Mouse (Mus musculus): ENCODE measurements around the gene Sesn2. TPM values are rescaled to one million over a fixed set of nuclear protein-coding genes. Genes with fewer than 3 reads are reported as not detected.

Gene Sesn2
- polyA plus RNA-seq, 1 experiment from 2014 or later, result 9.4 TPM

GRCm38 (mm10) chr4:132524808-132525207 lies 14.5 kb upstream of the Sesn2 start:
- Histone ChIP-seq H3K27ac (ENCODE audit: low read depth, low read length) (no peak overlapping the region), H3K9ac (ENCODE audit: low read length) (no peak overlapping the region), H3K9me3 (ENCODE audit: control insufficient read depth, low read length) (no peaks in the 10 kb centered on the region), H3K36me3 (ENCODE audit: control insufficient read depth, insufficient read depth, low read length) (no peaks in the 10 kb centered on the region; the same call in 1 of the 2 replicates), H3K4me3 (ENCODE audit: low read depth, low read length) (no peak overlapping the region), H3K27me3 (ENCODE audit: control insufficient read depth, insufficient read depth, low read length) (no peaks in the 10 kb centered on the region), H3K4me2 (ENCODE audit: low read depth, low read length, severe bottlenecking) (no peak overlapping the region), H3K4me1 (replicated peaks; ENCODE audit: control insufficient read depth, insufficient read depth, low read length) (0 out of 2 replicates have a peak, but pooled peaks cover 5% of the 10 kb centered on the region)
- ATAC-seq (replicated peaks; ENCODE audit: low FRiP score) (no peak), DNase-seq (ENCODE audit: low spot score) (no peak)
- WGBS, result 44% methylated on average over 6 of the region's 6 CpGs

DNA sequence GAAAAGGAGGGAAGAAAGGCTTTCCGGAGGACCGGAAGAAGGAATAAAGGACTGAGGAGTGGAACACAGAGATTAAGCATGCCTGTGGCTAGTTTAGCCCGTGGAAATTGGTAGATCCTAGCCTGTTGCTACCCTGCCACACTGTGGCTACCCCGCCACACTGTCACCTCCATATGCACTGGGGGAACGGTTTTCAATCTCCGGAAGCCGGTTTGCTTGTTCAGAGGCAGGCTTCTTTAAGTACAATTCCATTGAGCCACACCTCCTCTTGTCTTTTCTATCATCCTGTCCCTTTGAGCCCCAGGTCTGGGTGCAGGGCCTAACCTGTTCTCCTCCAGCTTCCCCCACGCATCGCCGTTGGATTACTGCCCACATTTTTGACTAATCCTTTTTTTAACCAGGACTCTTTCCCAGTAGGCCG lies 14.0 kb upstream of the Sesn2 start:
- H3K4me2 ChIP-seq (ENCODE audit: low read depth, low read length, severe bottlenecking), result no peak overlapping the region
- no peak overlapping the region for H3K9ac ChIP-seq (ENCODE audit: low read length)
- WGBS, result 12% methylated on average over 11 of the region's 11 CpGs
- H3K4me1 ChIP-seq (replicated peaks; ENCODE audit: control insufficient read depth, insufficient read depth, low read length), result 0 out of 2 replicates have a peak, but pooled peaks cover 5% of the 10 kb centered on the region
- DNase-seq (ENCODE audit: low spot score) (no peak), ATAC-seq (replicated peaks; ENCODE audit: low FRiP score) (no peak)
- no peak overlapping the region for H3K4me3 ChIP-seq (ENCODE audit: low read depth, low read length)
- H3K9me3 ChIP-seq (ENCODE audit: control insufficient read depth, low read length), result no peaks in the 10 kb centered on the region
- H3K27me3 ChIP-seq (ENCODE audit: control insufficient read depth, insufficient read depth, low read length), result no peaks in the 10 kb centered on the region
- no peaks in the 10 kb centered on the region for H3K36me3 ChIP-seq (ENCODE audit: control insufficient read depth, insufficient read depth, low read length)
- no peak overlapping the region for H3K27ac ChIP-seq (ENCODE audit: low read depth, low read length)

DNA sequence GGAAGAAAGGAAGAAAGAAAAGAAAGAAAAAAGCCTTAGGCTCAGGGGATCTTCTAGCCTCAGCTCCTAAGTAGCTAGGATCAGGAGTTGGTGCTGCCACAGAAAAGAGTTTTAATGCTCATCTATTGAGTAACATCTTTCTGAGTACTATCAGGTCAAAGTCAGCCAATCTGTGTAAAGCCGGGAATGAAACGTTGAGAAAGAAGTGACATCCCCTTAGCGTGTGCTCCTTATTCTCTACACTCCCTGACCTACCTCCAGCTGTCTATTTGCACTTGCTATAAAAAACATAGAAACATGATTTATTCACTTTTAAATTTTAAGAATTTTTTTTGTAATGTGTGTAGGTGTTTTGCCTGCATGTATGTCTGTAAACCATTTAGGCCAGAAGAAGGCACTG lies 8.9 kb upstream of the Sesn2 start:
- Histone ChIP-seq H3K27me3 (ENCODE audit: control insufficient read depth, insufficient read depth, low read length) (no peaks in the 10 kb centered on the region), H3K4me1 (replicated peaks; ENCODE audit: control insufficient read depth, insufficient read depth, low read length) (0 out of 2 replicates have a peak, but pooled peaks cover 2% of the 10 kb centered on the region), H3K4me3 (ENCODE audit: low read depth, low read length) (no peak overlapping the region), H3K27ac (ENCODE audit: low read depth, low read length) (no peak overlapping the region), H3K9ac (ENCODE audit: low read length) (no peak overlapping the region), H3K4me2 (ENCODE audit: low read depth, low read length, severe bottlenecking) (no peak overlapping the region), H3K9me3 (ENCODE audit: control insufficient read depth, low read length) (no peaks in the 10 kb centered on the region), H3K36me3 (ENCODE audit: control insufficient read depth, insufficient read depth, low read length) (no peaks in the 10 kb centered on the region)
- no peak for DNase-seq (ENCODE audit: low spot score)
- no peak for ATAC-seq (replicated peaks; ENCODE audit: low FRiP score)
- WGBS, result 93% methylated on average over 3 of the region's 3 CpGs

DNA sequence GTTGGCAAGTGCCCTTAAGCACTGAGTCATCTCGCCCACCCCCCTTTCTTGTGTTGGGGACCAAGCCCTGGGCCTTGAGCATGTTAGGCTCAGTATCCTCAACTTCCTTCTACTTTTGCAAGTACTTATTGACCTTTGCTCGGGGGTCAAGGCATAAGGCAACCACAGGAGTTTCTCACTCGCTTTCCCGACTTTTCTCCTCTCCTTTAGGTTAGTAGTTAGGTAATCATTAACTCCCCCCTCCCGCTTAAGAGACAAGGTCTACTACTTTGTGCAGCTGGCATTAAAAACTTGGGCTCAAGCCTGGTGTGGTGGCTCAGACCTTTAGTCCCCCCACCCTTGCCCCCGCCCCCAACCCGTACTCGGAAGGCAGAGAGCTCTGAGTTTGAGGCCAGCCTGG lies 7.8 kb upstream of the Sesn2 start:
- Histone ChIP-seq H3K9ac (ENCODE audit: low read length) (no peak overlapping the region), H3K4me1 (replicated peaks; ENCODE audit: control insufficient read depth, insufficient read depth, low read length) (0 out of 2 replicates have a peak, but pooled peaks cover 2% of the 10 kb centered on the region), H3K27me3 (ENCODE audit: control insufficient read depth, insufficient read depth, low read length) (no peaks in the 10 kb centered on the region), H3K9me3 (ENCODE audit: control insufficient read depth, low read length) (no peaks in the 10 kb centered on the region), H3K36me3 (ENCODE audit: control insufficient read depth, insufficient read depth, low read length) (no peaks in the 10 kb centered on the region), H3K4me3 (ENCODE audit: low read depth, low read length) (no peak overlapping the region), H3K4me2 (ENCODE audit: low read depth, low read length, severe bottlenecking) (no peak overlapping the region), H3K27ac (ENCODE audit: low read depth, low read length) (no peak overlapping the region)
- ATAC-seq (replicated peaks; ENCODE audit: low FRiP score), result no peak
- no peak for DNase-seq (ENCODE audit: low spot score)
- WGBS, result 88% methylated on average over 8 of the region's 8 CpGs

GRCm38 (mm10) chr4:132515369-132516155 lies 5.3 kb upstream of the Sesn2 start:
- Histone ChIP-seq H3K27me3 (ENCODE audit: control insufficient read depth, insufficient read depth, low read length) (no peaks in the 10 kb centered on the region), H3K36me3 (ENCODE audit: control insufficient read depth, insufficient read depth, low read length) (no peaks in the 10 kb centered on the region), H3K9me3 (ENCODE audit: control insufficient read depth, low read length) (no peaks in the 10 kb centered on the region), H3K27ac (ENCODE audit: low read depth, low read length) (peak overlapping the region; percentile 57; the same call in 1 of the 2 replicates), H3K4me1 (replicated peaks; ENCODE audit: control insufficient read depth, insufficient read depth, low read length) (0 out of 2 replicates have a peak, but pooled peaks cover 2% of the 10 kb centered on the region), H3K9ac (ENCODE audit: low read length) (peak overlapping the region; percentile 37; the same call in 1 of the 2 replicates), H3K4me3 (ENCODE audit: low read depth, low read length) (peak overlapping the region; percentile 41), H3K4me2 (ENCODE audit: low read depth, low read length, severe bottlenecking) (peak overlapping the region; percentile 85)
- 21% methylated on average over 22 of the region's 22 CpGs for WGBS
- DNase-seq (ENCODE audit: low spot score), result peak; percentile 89
- peak; percentile 95 for ATAC-seq (replicated peaks; ENCODE audit: low FRiP score)

GRCm38 (mm10) chr4:132514555-132515135 lies 4.3 kb upstream of the Sesn2 start:
- DNase-seq (ENCODE audit: low spot score), result peak; percentile 92
- Histone ChIP-seq H3K27ac (ENCODE audit: low read depth, low read length) (no peak overlapping the region), H3K9ac (ENCODE audit: low read length) (peak overlapping the region; percentile 45), H3K36me3 (ENCODE audit: control insufficient read depth, insufficient read depth, low read length) (no peaks in the 10 kb centered on the region), H3K4me1 (replicated peaks; ENCODE audit: control insufficient read depth, insufficient read depth, low read length) (0 out of 2 replicates have a peak, but pooled peaks cover 2% of the 10 kb centered on the region), H3K4me2 (ENCODE audit: low read depth, low read length, severe bottlenecking) (peak overlapping the region; percentile 85), H3K27me3 (ENCODE audit: control insufficient read depth, insufficient read depth, low read length) (no peaks in the 10 kb centered on the region), H3K9me3 (ENCODE audit: control insufficient read depth, low read length) (no peaks in the 10 kb centered on the region), H3K4me3 (ENCODE audit: low read depth, low read length) (peak overlapping the region; percentile 41)
- 1% methylated on average over 21 of the region's 21 CpGs for WGBS
- 0 out of 2 replicates have a peak, but pooled peaks have one; percentile 23 for ATAC-seq (replicated peaks; ENCODE audit: low FRiP score)

DNA sequence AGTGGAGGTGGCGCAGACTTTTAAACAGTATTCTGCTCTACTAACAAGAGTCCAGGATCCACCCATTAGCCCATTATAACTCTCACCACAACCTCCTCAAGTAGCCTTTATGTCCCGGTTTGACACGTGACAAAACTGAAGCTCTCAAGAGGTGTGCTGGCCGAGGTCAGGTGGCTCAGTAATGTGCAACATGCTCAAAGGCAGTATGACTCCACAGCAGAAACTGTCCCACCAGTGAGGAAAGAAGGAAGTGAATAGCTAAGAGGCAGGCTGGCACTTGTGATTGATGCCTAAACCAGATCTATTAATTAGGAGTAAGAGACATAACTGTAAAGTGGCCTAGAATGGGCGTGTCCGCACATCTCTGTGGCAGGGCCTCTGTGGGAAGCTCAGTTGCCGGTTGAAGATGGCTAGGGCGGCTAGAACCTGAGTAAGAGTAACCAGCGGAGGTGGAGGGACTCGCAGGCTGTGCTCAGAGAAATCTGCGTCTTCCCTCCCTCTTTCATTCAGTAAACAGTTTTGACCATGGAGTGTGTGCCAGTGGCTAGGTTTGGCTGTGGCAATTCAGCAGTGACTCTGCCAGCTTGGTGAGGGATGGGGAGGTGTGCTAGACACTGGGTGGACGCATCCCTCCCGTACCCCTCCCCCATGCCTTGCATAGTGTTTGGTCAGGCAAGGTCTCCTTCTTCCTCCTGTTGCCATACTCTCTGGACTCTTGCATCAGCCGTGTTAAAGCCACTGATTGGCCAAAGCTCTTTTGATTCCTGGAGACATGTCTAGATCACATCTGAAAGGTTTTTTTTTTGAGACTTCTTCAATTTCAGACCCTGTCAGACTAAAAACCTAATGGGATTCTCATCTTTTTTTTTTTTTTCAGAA lies 3.3 kb upstream of the Sesn2 start:
- Histone ChIP-seq H3K27ac (ENCODE audit: low read depth, low read length) (no peak overlapping the region), H3K9ac (ENCODE audit: low read length) (no peak overlapping the region), H3K36me3 (ENCODE audit: control insufficient read depth, insufficient read depth, low read length) (no peaks in the 10 kb centered on the region), H3K9me3 (ENCODE audit: control insufficient read depth, low read length) (no peaks in the 10 kb centered on the region), H3K27me3 (ENCODE audit: control insufficient read depth, insufficient read depth, low read length) (no peaks in the 10 kb centered on the region), H3K4me1 (replicated peaks; ENCODE audit: control insufficient read depth, insufficient read depth, low read length) (peaks cover 2% of the 10 kb centered on the region; the same call in 1 of the 2 replicates), H3K4me3 (ENCODE audit: low read depth, low read length) (no peak overlapping the region; the same call in 1 of the 2 replicates), H3K4me2 (ENCODE audit: low read depth, low read length, severe bottlenecking) (no peak overlapping the region)
- no peak for ATAC-seq (replicated peaks; ENCODE audit: low FRiP score)
- 27% methylated on average over 14 of the region's 14 CpGs for WGBS
- no peak for DNase-seq (ENCODE audit: low spot score)

DNA sequence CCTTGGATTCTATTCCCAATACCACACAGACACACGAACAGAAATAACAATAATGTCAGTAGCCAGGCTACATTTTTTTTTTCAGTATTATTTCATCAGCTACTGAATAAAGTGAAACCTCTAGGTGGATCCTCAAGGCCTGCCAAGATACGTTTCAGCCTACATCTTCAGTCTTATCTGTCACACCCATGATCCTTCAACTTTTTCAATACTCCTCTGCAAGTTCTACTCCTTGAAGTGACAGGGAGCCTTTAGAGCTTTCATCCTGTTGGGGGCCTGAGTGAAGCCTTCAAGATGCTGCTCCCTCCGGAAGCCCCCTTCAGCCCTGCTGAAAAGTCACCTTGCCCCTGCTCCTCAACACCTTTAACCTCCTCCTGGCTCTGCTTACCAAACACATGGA lies 1.8 kb upstream of the Sesn2 start:
- H3K27ac ChIP-seq (ENCODE audit: low read depth, low read length), result no peak overlapping the region
- H3K4me3 ChIP-seq (ENCODE audit: low read depth, low read length), result no peak overlapping the region
- peaks cover 2% of the 10 kb centered on the region; the same call in 1 of the 2 replicates for H3K4me1 ChIP-seq (replicated peaks; ENCODE audit: control insufficient read depth, insufficient read depth, low read length)
- DNase-seq (ENCODE audit: low spot score), result no peak
- no peaks in the 10 kb centered on the region for H3K36me3 ChIP-seq (ENCODE audit: control insufficient read depth, insufficient read depth, low read length)
- no peak overlapping the region for H3K9ac ChIP-seq (ENCODE audit: low read length)
- no peaks in the 10 kb centered on the region for H3K9me3 ChIP-seq (ENCODE audit: control insufficient read depth, low read length)
- ATAC-seq (replicated peaks; ENCODE audit: low FRiP score), result no peak
- H3K27me3 ChIP-seq (ENCODE audit: control insufficient read depth, insufficient read depth, low read length), result no peaks in the 10 kb centered on the region
- 82% methylated on average over 3 of the region's 3 CpGs for WGBS
- no peak overlapping the region for H3K4me2 ChIP-seq (ENCODE audit: low read depth, low read length, severe bottlenecking)

Measured in forebrain, embryonic 11.5 days (tissue).